In the genomic region with DNA sequence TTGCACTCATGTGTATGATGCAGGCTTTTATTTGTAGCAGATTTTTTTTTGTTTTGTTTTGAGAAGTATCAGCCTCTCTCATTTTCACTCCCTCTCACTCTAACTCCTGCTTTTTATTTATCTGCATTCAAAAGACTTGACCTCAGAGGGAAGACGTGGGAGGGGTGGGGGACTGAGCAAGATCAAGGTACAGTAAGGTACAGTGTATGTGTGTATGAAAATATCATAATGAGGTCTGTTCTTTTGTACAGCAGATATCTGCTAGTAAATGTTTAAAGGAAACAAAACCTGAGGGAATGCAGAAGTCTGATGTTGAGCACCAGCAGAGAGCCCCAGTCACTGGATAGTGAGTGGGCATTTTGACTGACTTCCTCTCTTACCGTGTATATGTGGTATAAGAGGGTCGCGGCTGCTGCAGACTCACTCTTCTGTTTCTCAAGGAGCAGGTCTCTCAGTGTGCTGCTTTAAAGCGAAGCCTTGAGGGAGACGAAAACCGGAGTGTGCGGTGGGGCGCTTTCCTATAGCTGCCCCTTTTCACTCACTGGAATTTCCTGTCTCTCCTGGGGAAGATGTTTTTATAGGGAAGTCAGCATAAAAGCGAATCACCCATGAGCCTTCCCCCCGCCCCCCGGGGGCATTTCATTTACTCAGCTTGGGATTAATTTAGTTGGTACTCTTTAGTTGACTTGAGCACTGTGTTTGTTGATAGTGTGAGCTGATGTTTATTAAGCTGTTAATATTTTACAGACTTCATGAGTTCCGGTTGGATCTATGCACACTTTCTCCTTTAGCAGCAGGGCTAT, we compare ENCODE assay signal across 10 mouse cellular contexts. TPM values are rescaled to one million over a fixed set of nuclear protein-coding genes. Genes with fewer than 3 reads are reported as not detected.
DNase-seq lines count a peak whose midpoint lies in the region; ATAC-seq and TF ChIP-seq lines count a peak whose summit lies in the region.
"Had no signal": no experiment of that assay in that cellular context is flagged by ENCODE, and none has a peak within 500 bp of the region (broad histone marks: within the 10 kb centered on the region; RNA-seq: fewer than 3 reads in every experiment).

No protein-coding gene starts in this region.

- TF ChIP-seq CTCF in stomach, postnatal 0 days (IDR thresholded peaks at IDR 0.05; ENCODE audit: low read depth): no peak
- TF ChIP-seq CTCF in forebrain, postnatal 0 days (IDR thresholded peaks at IDR 0.05; ENCODE audit: low read depth): no peak

- H3K9ac ChIP-seq in hindbrain, embryonic 16.5 days (ENCODE audit: low read depth, low read length): 0 out of 2 replicates have a peak overlapping the region, but pooled peaks have one; percentile 22
- H3K9ac ChIP-seq in hindbrain, embryonic 11.5 days (ENCODE audit: low read depth, low read length): no peak overlapping the region
- H3K9ac ChIP-seq in liver, embryonic 11.5 days (ENCODE audit: low read depth, low read length): no peak overlapping the region
- 0 out of 2 replicates have a peak overlapping the region, but pooled peaks have one; percentile 4 for H3K9ac ChIP-seq in stomach, postnatal 0 days (ENCODE audit: low read length)
- H3K9ac ChIP-seq in forebrain, postnatal 0 days: no peak overlapping the region

- no peak overlapping the region for H3K27ac ChIP-seq in hindbrain, embryonic 16.5 days (ENCODE audit: low read depth, low read length)
- H3K27ac ChIP-seq in hindbrain, embryonic 11.5 days (ENCODE audit: low read depth, low read length): no peak overlapping the region
- peak overlapping the region; percentile 53 for H3K27ac ChIP-seq in liver, embryonic 11.5 days (ENCODE audit: low read depth, low read length)
- peak overlapping the region; percentile 81 for H3K27ac ChIP-seq in stomach, postnatal 0 days (replicated peaks)
- no peak overlapping the region for H3K27ac ChIP-seq in forebrain, postnatal 0 days (ENCODE audit: low read depth, low read length)

- TF ChIP-seq EP300 in stomach, postnatal 0 days (optimal IDR thresholded peaks at IDR 0.05): no peak

- no peak overlapping the region; the same call in 1 of the 2 replicates for H3K4me2 ChIP-seq in hindbrain, embryonic 16.5 days (ENCODE audit: low read length)
- no peak overlapping the region for H3K4me2 ChIP-seq in hindbrain, embryonic 11.5 days (replicated peaks; ENCODE audit: low read depth, low read length)
- peak overlapping the region; percentile 51 for H3K4me2 ChIP-seq in liver, embryonic 11.5 days
- peak overlapping the region; percentile 35; the same call in 1 of the 2 replicates for H3K4me2 ChIP-seq in stomach, postnatal 0 days (replicated peaks; ENCODE audit: low read depth)
- no peak overlapping the region for H3K4me2 ChIP-seq in forebrain, postnatal 0 days (ENCODE audit: low read depth)

- WGBS in hindbrain, embryonic 16.5 days: 49% methylated on average over 13 of the region's 13 CpGs
- 46% methylated on average over 13 of the region's 13 CpGs for WGBS in hindbrain, embryonic 11.5 days
- WGBS in liver, embryonic 11.5 days: 48% methylated on average over 13 of the region's 13 CpGs
- WGBS in stomach, postnatal 0 days: 22% methylated on average over 13 of the region's 13 CpGs
- 65% methylated on average over 13 of the region's 13 CpGs for WGBS in forebrain, postnatal 0 days

- no peaks in the 10 kb centered on the region for H3K27me3 ChIP-seq in hindbrain, embryonic 16.5 days (replicated peaks; ENCODE audit: control insufficient read depth, insufficient read depth, low read length)
- H3K27me3 ChIP-seq in hindbrain, embryonic 11.5 days (ENCODE audit: control insufficient read depth, insufficient read depth, low read length): no peaks in the 10 kb centered on the region
- no peaks in the 10 kb centered on the region for H3K27me3 ChIP-seq in liver, embryonic 11.5 days (replicated peaks; ENCODE audit: control insufficient read depth, insufficient read depth, low read length)
- H3K27me3 ChIP-seq in stomach, postnatal 0 days (ENCODE audit: control insufficient read depth, insufficient read depth, low read length): no peaks in the 10 kb centered on the region
- peaks cover 4% of the 10 kb centered on the region; the same call in 1 of the 2 replicates for H3K27me3 ChIP-seq in forebrain, postnatal 0 days (ENCODE audit: insufficient read depth, low read length)

- DNase-seq in hindbrain, embryonic 11.5 days (ENCODE audit: low spot score): no peak
- peak; percentile 67 for DNase-seq in kidney, adult 11 months
- DNase-seq in liver, embryonic 11.5 days (ENCODE audit: low spot score): no peak
- DNase-seq in stomach, postnatal 0 days (ENCODE audit: low spot score): peak; percentile 56
- no peak for DNase-seq in forebrain, postnatal 0 days
- DNase-seq in ovary, postnatal 10 days (ENCODE audit: low spot score): no peak
- no peak for DNase-seq in left cerebral cortex, adult 11 months (ENCODE audit: low spot score)
- DNase-seq: midbrain, embryonic 14.5 days; right cerebral cortex, postnatal 4 days had no signal

- H3K36me3 ChIP-seq in hindbrain, embryonic 16.5 days (ENCODE audit: control insufficient read depth, insufficient read depth, low read length): no peaks in the 10 kb centered on the region
- no peaks in the 10 kb centered on the region for H3K36me3 ChIP-seq in hindbrain, embryonic 11.5 days (ENCODE audit: control insufficient read depth, insufficient read depth, low read length)
- no peaks in the 10 kb centered on the region for H3K36me3 ChIP-seq in liver, embryonic 11.5 days (ENCODE audit: control insufficient read depth, insufficient read depth, low read length)
- H3K36me3 ChIP-seq in stomach, postnatal 0 days (ENCODE audit: control insufficient read depth, insufficient read depth, low read length): no peaks in the 10 kb centered on the region
- H3K36me3 ChIP-seq in forebrain, postnatal 0 days (ENCODE audit: insufficient read depth): no peaks in the 10 kb centered on the region

- no peaks in the 10 kb centered on the region; the same call in 1 of the 2 replicates for H3K4me1 ChIP-seq in hindbrain, embryonic 16.5 days (ENCODE audit: control insufficient read depth, insufficient read depth, low read depth, low read length)
- H3K4me1 ChIP-seq in hindbrain, embryonic 11.5 days (replicated peaks; ENCODE audit: control insufficient read depth, insufficient read depth, low read length): no peaks in the 10 kb centered on the region
- H3K4me1 ChIP-seq in liver, embryonic 11.5 days (replicated peaks; ENCODE audit: control insufficient read depth, insufficient read depth, low read length): peaks cover 24% of the 10 kb centered on the region
- H3K4me1 ChIP-seq in stomach, postnatal 0 days (replicated peaks; ENCODE audit: control insufficient read depth, insufficient read depth): no peaks in the 10 kb centered on the region; the same call in 1 of the 2 replicates
- no peaks in the 10 kb centered on the region for H3K4me1 ChIP-seq in forebrain, postnatal 0 days (ENCODE audit: insufficient read depth)

- no peak for ATAC-seq in hindbrain, embryonic 16.5 days
- no peak for ATAC-seq in hindbrain, embryonic 11.5 days (ENCODE audit: low FRiP score)
- peak; percentile 13; the same call in 1 of the 2 replicates for ATAC-seq in liver, embryonic 11.5 days (replicated peaks; ENCODE audit: low FRiP score)
- peak; percentile 58 for ATAC-seq in stomach, postnatal 0 days (ENCODE audit: low FRiP score, low TSS enrichment)
- no peak for ATAC-seq in forebrain, postnatal 0 days

- no peaks in the 10 kb centered on the region for H3K9me3 ChIP-seq in hindbrain, embryonic 16.5 days (ENCODE audit: control insufficient read depth, low read length)
- no peaks in the 10 kb centered on the region for H3K9me3 ChIP-seq in hindbrain, embryonic 11.5 days (ENCODE audit: control insufficient read depth, low read length)
- H3K9me3 ChIP-seq in liver, embryonic 11.5 days (ENCODE audit: control insufficient read depth, low read length): no peaks in the 10 kb centered on the region
- H3K9me3 ChIP-seq in stomach, postnatal 0 days (ENCODE audit: control insufficient read depth, low read length): no peaks in the 10 kb centered on the region
- H3K9me3 ChIP-seq in forebrain, postnatal 0 days (ENCODE audit: low read length): no peaks in the 10 kb centered on the region

- no peak overlapping the region for H3K4me3 ChIP-seq in hindbrain, embryonic 16.5 days (ENCODE audit: low read length)
- H3K4me3 ChIP-seq in hindbrain, embryonic 11.5 days (ENCODE audit: low read depth, low read length): no peak overlapping the region
- no peak overlapping the region for H3K4me3 ChIP-seq in liver, embryonic 11.5 days (ENCODE audit: low read depth, low read length)
- H3K4me3 ChIP-seq in stomach, postnatal 0 days (ENCODE audit: low read depth, low read length): no peak overlapping the region
- no peak overlapping the region for H3K4me3 ChIP-seq in forebrain, postnatal 0 days (ENCODE audit: low read depth, low read length)

RNA-seq across cellular contexts. Expression of gene Lgr4, which starts 14.7 kb away (rescaled TPM):
- polyA plus RNA-seq in hindbrain, embryonic 16.5 days (2015; fragmentation: Nextera tagmentation; extraction: Ambion mirVana): 7.0 and 7.7 TPM in 2 replicates
- 18.3 and 20.7 TPM in 2 replicates for polyA plus RNA-seq in hindbrain, embryonic 11.5 days (2014; fragmentation: Nextera tagmentation; extraction: Ambion mirVana)
- polyA plus RNA-seq in liver, embryonic 11.5 days (2014; fragmentation: Nextera tagmentation; extraction: Ambion mirVana): 9.5 and 10.0 TPM in 2 replicates
- 15.0 and 16.0 TPM in 2 replicates for polyA plus RNA-seq in stomach, postnatal 0 days (2015; fragmentation: Nextera tagmentation; extraction: Ambion mirVana)
- 18.1 and 26.7 TPM in 2 replicates for total RNA-seq in forebrain, postnatal 0 days (2014; rRNA removed)
- polyA plus RNA-seq in forebrain, postnatal 0 days (2015; fragmentation: Nextera tagmentation; extraction: Ambion mirVana): 4.6 and 5.6 TPM in 2 replicates

RNA-seq across cellular contexts. Expression of gene Lin7c, which starts 41.5 kb away (rescaled TPM):
- 187 and 194 TPM in 2 replicates for polyA plus RNA-seq in hindbrain, embryonic 16.5 days (2015; fragmentation: Nextera tagmentation; extraction: Ambion mirVana)
- 140 and 161 TPM in 2 replicates for polyA plus RNA-seq in hindbrain, embryonic 11.5 days (2014; fragmentation: Nextera tagmentation; extraction: Ambion mirVana)
- polyA plus RNA-seq in liver, embryonic 11.5 days (2014; fragmentation: Nextera tagmentation; extraction: Ambion mirVana): 44.4 and 53.4 TPM in 2 replicates
- 36.1 and 38.4 TPM in 2 replicates for polyA plus RNA-seq in stomach, postnatal 0 days (2015; fragmentation: Nextera tagmentation; extraction: Ambion mirVana)
- total RNA-seq in forebrain, postnatal 0 days (2014; rRNA removed): 205 and 283 TPM in 2 replicates
- 138 and 175 TPM in 2 replicates for polyA plus RNA-seq in forebrain, postnatal 0 days (2015; fragmentation: Nextera tagmentation; extraction: Ambion mirVana)

Comparison
In these comparisons a context has a peak if more than half of its experiments do, and no peak if none do; other contexts are left out.
1. H3K9ac ChIP-seq: peak in hindbrain, embryonic 16.5 days (single experiment) and stomach, postnatal 0 days (single experiment); none in hindbrain, embryonic 11.5 days (single experiment), liver, embryonic 11.5 days (single experiment) and forebrain, postnatal 0 days (single experiment).
2. ATAC-seq: peak in liver, embryonic 11.5 days (single experiment) and stomach, postnatal 0 days (single experiment); none in hindbrain, embryonic 16.5 days (single experiment), hindbrain, embryonic 11.5 days (single experiment) and forebrain, postnatal 0 days (single experiment).
3. H3K27ac ChIP-seq: peak in liver, embryonic 11.5 days (single experiment) and stomach, postnatal 0 days (single experiment); none in hindbrain, embryonic 16.5 days (single experiment), hindbrain, embryonic 11.5 days (single experiment) and forebrain, postnatal 0 days (single experiment).
4. H3K4me2 ChIP-seq: peak in liver, embryonic 11.5 days (single experiment) and stomach, postnatal 0 days (single experiment); none in hindbrain, embryonic 16.5 days (single experiment), hindbrain, embryonic 11.5 days (single experiment) and forebrain, postnatal 0 days (single experiment).
5. DNase-seq: peak in kidney, adult 11 months (single experiment) and stomach, postnatal 0 days (single experiment); none in hindbrain, embryonic 11.5 days (single experiment), liver, embryonic 11.5 days (single experiment), forebrain, postnatal 0 days (single experiment), ovary, postnatal 10 days (single experiment) and left cerebral cortex, adult 11 months (single experiment).